Mouse (Mus musculus): ENCODE data around the gene Wipi1. TPM values are rescaled to one million over a fixed set of nuclear protein-coding genes. Genes with fewer than 3 reads are reported as not detected.

The Wipi1 gene
- total and polyA plus RNA-seq, 3 experiments, result 2.6 to 8.2 TPM; not detected in 1

DNA sequence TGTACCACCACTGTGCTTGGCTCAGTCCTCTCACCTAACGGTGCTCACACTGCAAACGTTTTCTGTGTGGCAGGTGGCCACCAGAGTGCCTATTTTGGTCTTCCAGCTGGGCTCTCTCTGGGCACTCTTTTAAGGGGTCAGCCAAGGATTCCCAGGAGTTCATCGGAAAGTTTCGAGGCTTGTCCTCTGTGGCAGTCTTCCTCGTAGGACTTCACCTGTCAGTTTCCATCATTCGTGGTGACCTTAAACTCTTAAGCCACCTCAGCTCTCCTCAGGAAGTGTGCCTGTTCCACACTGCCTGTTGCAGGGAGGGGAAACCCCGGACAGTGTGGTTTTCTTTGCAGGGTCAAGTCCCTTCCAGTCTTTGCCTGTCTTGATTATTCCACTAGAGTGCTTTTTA, 42.0 kb downstream of the Wipi1 start:
- H3K9ac ChIP-seq (ENCODE audit: control insufficient read depth, low read depth, low read length, poor library complexity, severe bottlenecking), result no peak overlapping the region
- no peaks in the 10 kb centered on the region for H3K36me3 ChIP-seq (ENCODE audit: control insufficient read depth in 1 of 2, insufficient read depth in 2 of 2, low read length in 2 of 2)
- no peaks in the 10 kb centered on the region; a peak in 1 of 4 replicates for H3K4me1 ChIP-seq (ENCODE audit: control insufficient read depth in 1 of 2, insufficient read depth in 2 of 2, low read length in 2 of 2)
- no peaks in the 10 kb centered on the region for H3K27me3 ChIP-seq (ENCODE audit: control insufficient read depth in 1 of 2, insufficient read depth in 2 of 2, low read length in 2 of 2)
- no peak overlapping the region for H3K4me3 ChIP-seq (ENCODE audit: control insufficient read depth in 1 of 2, insufficient read depth in 1 of 2, low read depth in 2 of 2, low read length in 2 of 2)
- H3K27ac ChIP-seq (ENCODE audit: control insufficient read depth, low read depth, low read length), result no peak overlapping the region
- no peak for DNase-seq (ENCODE audit: low read depth, low spot score)
- no peaks in the 10 kb centered on the region for H3K79me2 ChIP-seq (ENCODE audit: control insufficient read depth, insufficient read depth, low read length, poor library complexity)
- TF ChIP-seq ZNF384 (IDR thresholded peaks at IDR 0.05; ENCODE audit: low read depth, low read length) (no peak), MAX (IDR thresholded peaks at IDR 0.05; ENCODE audit: low read length) (no peak), MEF2A (IDR thresholded peaks at IDR 0.05; ENCODE audit: extremely low read depth, insufficient replicate concordance, low read depth, low read length, poor library complexity, severe bottlenecking) (no peak)
- no peaks in the 10 kb centered on the region for H3K9me3 ChIP-seq (replicated peaks; ENCODE audit: insufficient read depth, low read length)

DNA sequence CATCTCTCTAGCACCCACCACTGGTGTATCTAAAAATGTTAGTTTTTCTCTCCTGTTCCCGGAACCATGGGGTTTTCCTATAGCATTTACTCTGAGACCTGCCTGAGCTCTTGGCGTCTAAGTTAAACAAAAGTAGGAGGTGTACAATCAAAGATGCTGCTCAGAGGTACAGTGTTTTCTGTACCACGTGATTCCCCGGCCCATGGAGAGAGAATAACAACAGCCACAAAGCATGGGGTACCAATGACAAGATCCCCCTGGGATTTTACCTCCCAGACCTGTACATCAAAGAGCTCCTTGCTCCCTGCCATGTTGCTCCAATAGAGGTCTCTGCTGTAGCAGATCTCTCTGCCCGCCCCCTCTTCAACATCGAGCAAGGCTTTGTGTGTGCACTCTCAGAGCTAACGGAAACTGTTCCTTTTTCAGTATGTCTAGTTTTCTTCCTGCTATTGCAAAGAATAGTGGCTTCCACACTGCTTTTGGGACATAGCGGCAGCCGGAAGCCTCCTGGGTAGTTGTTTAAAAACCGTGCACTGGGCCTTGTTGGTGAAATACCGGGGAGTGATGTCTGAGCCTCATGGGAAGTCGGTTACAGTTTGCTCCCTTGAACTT, 42.7 kb downstream of the Wipi1 start:
- Histone ChIP-seq H3K4me3 (ENCODE audit: control insufficient read depth in 1 of 2, insufficient read depth in 1 of 2, low read depth in 2 of 2, low read length in 2 of 2) (no peak overlapping the region), H3K27ac (ENCODE audit: control insufficient read depth, low read depth, low read length) (no peak overlapping the region), H3K9ac (ENCODE audit: control insufficient read depth, low read depth, low read length, poor library complexity, severe bottlenecking) (no peak overlapping the region), H3K4me1 (ENCODE audit: control insufficient read depth in 1 of 2, insufficient read depth in 2 of 2, low read length in 2 of 2) (no peaks in the 10 kb centered on the region; a peak in 2 of 4 replicates), H3K9me3 (replicated peaks; ENCODE audit: insufficient read depth, low read length) (no peaks in the 10 kb centered on the region), H3K79me2 (ENCODE audit: control insufficient read depth, insufficient read depth, low read length, poor library complexity) (no peaks in the 10 kb centered on the region), H3K27me3 (ENCODE audit: control insufficient read depth in 1 of 2, insufficient read depth in 2 of 2, low read length in 2 of 2) (no peaks in the 10 kb centered on the region), H3K36me3 (ENCODE audit: control insufficient read depth in 1 of 2, insufficient read depth in 2 of 2, low read length in 2 of 2) (no peaks in the 10 kb centered on the region)
- no peak for DNase-seq (ENCODE audit: low read depth, low spot score)
- TF ChIP-seq TAL1 (IDR thresholded peaks at IDR 0.05; ENCODE audit: low read length), result no peak
- no peak for TF ChIP-seq ZMIZ1 (IDR thresholded peaks at IDR 0.05; ENCODE audit: low read depth, low read length)
- TF ChIP-seq MEF2A (IDR thresholded peaks at IDR 0.05; ENCODE audit: extremely low read depth, insufficient replicate concordance, low read depth, low read length, poor library complexity, severe bottlenecking), result no peak
- no peak for TF ChIP-seq UBTF (IDR thresholded peaks at IDR 0.05; ENCODE audit: borderline replicate concordance, insufficient read depth, low read depth, low read length)
- TF ChIP-seq BHLHE40 (IDR thresholded peaks at IDR 0.05; ENCODE audit: borderline replicate concordance, low read depth, low read length), result no peak
- TF ChIP-seq HCFC1 (IDR thresholded peaks at IDR 0.05; ENCODE audit: low read depth, low read length), result no peak

DNA sequence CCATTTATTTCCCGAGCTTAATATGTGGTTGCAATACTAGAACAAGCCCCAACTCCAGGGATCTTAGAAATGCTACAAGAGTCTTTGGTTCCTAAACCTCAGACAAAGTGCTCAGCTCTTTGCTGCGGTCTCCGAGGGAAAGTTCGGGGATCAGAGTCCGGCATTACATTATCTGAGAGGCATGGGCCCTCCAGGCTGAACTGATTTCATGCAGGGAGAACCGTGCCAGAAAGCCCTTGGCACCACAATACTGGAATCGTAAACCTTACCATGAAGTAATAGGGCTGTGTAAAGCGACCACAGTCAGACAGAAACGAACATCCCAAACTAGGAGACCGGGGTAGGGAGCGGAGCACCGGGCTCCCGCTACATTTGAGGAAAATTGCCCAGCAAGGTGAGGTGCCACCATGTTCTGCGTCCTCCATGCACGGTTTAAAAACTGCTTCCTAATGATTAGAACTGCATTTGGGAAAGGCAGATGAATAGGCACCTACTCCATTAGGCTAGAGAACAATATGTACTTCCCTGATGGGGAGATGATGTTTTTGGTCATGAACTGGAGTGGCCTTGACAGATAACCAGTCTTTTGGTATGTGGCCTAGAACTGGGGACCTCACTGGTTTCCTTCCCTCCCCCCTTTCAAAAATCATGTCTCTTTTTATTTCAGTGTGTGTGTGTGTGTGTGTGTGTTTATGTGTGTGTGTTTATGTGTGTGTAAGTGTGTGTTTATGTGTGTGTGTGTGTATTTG, 47.1 kb downstream of the Wipi1 start:
- Histone ChIP-seq H3K27ac (ENCODE audit: control insufficient read depth, low read depth, low read length) (no peak overlapping the region), H3K36me3 (ENCODE audit: control insufficient read depth in 1 of 2, insufficient read depth in 2 of 2, low read length in 2 of 2) (peaks cover 0 to 11% of the 10 kb centered on the region in 2 experiments; a peak in 2 of 4 replicates), H3K9me3 (replicated peaks; ENCODE audit: insufficient read depth, low read length) (no peaks in the 10 kb centered on the region), H3K4me3 (ENCODE audit: control insufficient read depth in 1 of 2, insufficient read depth in 1 of 2, low read depth in 2 of 2, low read length in 2 of 2) (no peak overlapping the region), H3K79me2 (ENCODE audit: control insufficient read depth, insufficient read depth, low read length, poor library complexity) (no peaks in the 10 kb centered on the region), H3K4me1 (ENCODE audit: control insufficient read depth in 1 of 2, insufficient read depth in 2 of 2, low read length in 2 of 2) (peaks cover 8 to 19% of the 10 kb centered on the region in 2 experiments), H3K9ac (ENCODE audit: control insufficient read depth, low read depth, low read length, poor library complexity, severe bottlenecking) (no peak overlapping the region), H3K27me3 (ENCODE audit: control insufficient read depth in 1 of 2, insufficient read depth in 2 of 2, low read length in 2 of 2) (no peaks in the 10 kb centered on the region)
- TF ChIP-seq MYC (IDR thresholded peaks at IDR 0.05; ENCODE audit: low read depth, low read length), result no peak
- peak; percentile 24; the same call in 1 of the 2 replicates for TF ChIP-seq TAL1 (IDR thresholded peaks at IDR 0.05; ENCODE audit: low read length)
- TF ChIP-seq EP300 (IDR thresholded peaks at IDR 0.05; ENCODE audit: low read depth in 1 of 2, low read length in 2 of 2), result peak; percentile 8 to 56; a peak in 2 of 4 replicates
- DNase-seq (ENCODE audit: low read depth, low spot score), result peak; percentile 61
